Mouse (Mus musculus): Measurements from ENCODE around the gene Thsd1.

- TF ChIP-seq CTCF (IDR thresholded peaks at IDR 0.05; ENCODE audit: borderline replicate concordance, insufficient read depth, low read depth, low read length) (no peak), POLR2A (IDR thresholded peaks at IDR 0.05; ENCODE audit: borderline replicate concordance, insufficient read depth, low read length) (no peak)
Observed at GRCm38 (mm10) chr8:22266809-22267208, 39.7 kb downstream of the Thsd1 start.

Data from cerebellum, adult 2 months (tissue).